Mouse (Mus musculus) neural tube, embryonic 13.5 days (tissue): ENCODE results near the gene Dgke. TPM values are rescaled to one million over a fixed set of nuclear protein-coding genes. Genes with fewer than 3 reads are reported as not detected.
A peak's percentile ranks its signal among the peaks of the same experiment; 100 is the strongest.

Source experiments
- ATAC-seq: fragments of 200-750 bp; cut with Nextera tagmentation; 2 replicates; pipeline ENCODE4 v1.8.0; 2017; ENCODE audit warnings: low read depth, mild to moderate bottlenecking, moderate TSS enrichment, moderate library complexity
- H3K27ac ChIP-seq: fragments of 300-500 bp; sonication (generic); replicated peaks from 2 replicates; pipeline ENCODE4 v1.5.1; 2015; ENCODE audit warnings: moderate library complexity, mild to moderate bottlenecking, inconsistent platforms
- H3K27me3 ChIP-seq: fragments of 300-500 bp; sonication (generic); 2 replicates; pipeline ENCODE4 v1.6.1; 2015; ENCODE audit warnings: mild to moderate bottlenecking, inconsistent platforms
- H3K36me3 ChIP-seq: fragments of 300-500 bp; sonication (generic); 2 replicates; pipeline ENCODE4 v1.6.1; 2015; ENCODE audit warnings: mild to moderate bottlenecking, inconsistent platforms
- H3K4me1 ChIP-seq: fragments of 300-500 bp; sonication (generic); replicated peaks from 2 replicates; pipeline ENCODE4 v1.6.1; 2015; ENCODE audit warnings: inconsistent platforms
- H3K4me2 ChIP-seq: fragments of 300-500 bp; sonication (generic); 2 replicates; pipeline ENCODE4 v1.6.1; 2015; ENCODE audit warnings: inconsistent platforms, mild to moderate bottlenecking, moderate library complexity
- H3K4me3 ChIP-seq: fragments of 300-500 bp; sonication (generic); 2 replicates; pipeline ENCODE4 v1.5.1; 2015; ENCODE audit warnings: mild to moderate bottlenecking, inconsistent platforms
- H3K9ac ChIP-seq: fragments of 300-500 bp; sonication (generic); 2 replicates; pipeline ENCODE4 v1.6.1; 2015; ENCODE audit warnings: moderate library complexity, mild to moderate bottlenecking, inconsistent platforms
- H3K9me3 ChIP-seq: fragments of 300-500 bp; sonication (generic); 2 replicates; pipeline ENCODE4 v1.6.1; 2016; ENCODE audit warnings: inconsistent platforms
- WGBS: fragments of 180-500 bp; shearing (Covaris S2); methylation state at CpG from one replicate; pipeline ENCODE4 v1.1.7; 2015; 5-methylcytosine and 5-hydroxymethylcytosine counted together
- polyA plus RNA-seq: library from polyadenylated mRNA; unstranded; fragments of >200 nt; fragmentation: Nextera tagmentation; extraction: Ambion mirVana; gene quantifications from 2 replicates; pipeline ENCODE4 v1.2.1, GENCODE M21; 2015

The Dgke gene
- polyA plus RNA-seq, 1 experiment from 2014 or later, result 13.5 TPM

- Histone ChIP-seq H3K9me3 (no peaks in the 10 kb centered on the region), H3K36me3 (no peaks in the 10 kb centered on the region), H3K4me3 (no peak overlapping the region), H3K27me3 (no peaks in the 10 kb centered on the region), H3K4me2 (no peak overlapping the region), H3K9ac (no peak overlapping the region), H3K27ac (no peak overlapping the region), H3K4me1 (no peaks in the 10 kb centered on the region)
- no peak for ATAC-seq
- 83% methylated on average over 5 of the region's 5 CpGs for WGBS
Observed at GRCm38 (mm10) chr11:89071522-89071921, 4.9 kb upstream of the Dgke start.

GRCm38 (mm10) chr11:89069303-89069702, 2.7 kb upstream of the Dgke start:
- Histone ChIP-seq H3K27ac (no peak overlapping the region), H3K9ac (no peak overlapping the region), H3K4me1 (no peaks in the 10 kb centered on the region), H3K4me2 (no peak overlapping the region), H3K9me3 (no peaks in the 10 kb centered on the region), H3K27me3 (no peaks in the 10 kb centered on the region), H3K36me3 (no peaks in the 10 kb centered on the region), H3K4me3 (no peak overlapping the region)
- whole genome bisulfite sequencing, result 26% methylated on average over 6 of the region's 6 CpGs
- no peak for ATAC-seq

GRCm38 (mm10) chr11:89068649-89069048, 2.0 kb upstream of the Dgke start:
- H3K4me1 ChIP-seq, result no peaks in the 10 kb centered on the region
- ATAC-seq, result no peak
- no peaks in the 10 kb centered on the region for H3K27me3 ChIP-seq
- H3K4me2 ChIP-seq, result no peak overlapping the region
- WGBS, result 93% methylated on average over 14 of the region's 14 CpGs
- no peak overlapping the region for H3K27ac ChIP-seq
- H3K36me3 ChIP-seq, result no peaks in the 10 kb centered on the region
- H3K4me3 ChIP-seq, result no peak overlapping the region
- H3K9me3 ChIP-seq, result no peaks in the 10 kb centered on the region
- H3K9ac ChIP-seq, result no peak overlapping the region

GRCm38 (mm10) chr11:89067871-89068490, 1.3 kb upstream of the Dgke start:
- Histone ChIP-seq H3K4me1 (no peaks in the 10 kb centered on the region), H3K9me3 (no peaks in the 10 kb centered on the region), H3K4me2 (no peak overlapping the region), H3K27ac (no peak overlapping the region), H3K9ac (no peak overlapping the region), H3K4me3 (no peak overlapping the region), H3K27me3 (no peaks in the 10 kb centered on the region), H3K36me3 (no peaks in the 10 kb centered on the region)
- no peak for ATAC-seq
- 63% methylated on average over 11 of the region's 11 CpGs for WGBS

GRCm38 (mm10) chr11:89067301-89067822, 712 bp upstream of the Dgke start:
- Histone ChIP-seq H3K4me3 (no peak overlapping the region), H3K9me3 (no peaks in the 10 kb centered on the region), H3K27ac (no peak overlapping the region), H3K4me1 (no peaks in the 10 kb centered on the region), H3K9ac (no peak overlapping the region), H3K4me2 (no peak overlapping the region), H3K36me3 (no peaks in the 10 kb centered on the region), H3K27me3 (no peaks in the 10 kb centered on the region)
- ATAC-seq, result no peak
- 71% methylated on average over 6 of the region's 6 CpGs for WGBS

DNA sequence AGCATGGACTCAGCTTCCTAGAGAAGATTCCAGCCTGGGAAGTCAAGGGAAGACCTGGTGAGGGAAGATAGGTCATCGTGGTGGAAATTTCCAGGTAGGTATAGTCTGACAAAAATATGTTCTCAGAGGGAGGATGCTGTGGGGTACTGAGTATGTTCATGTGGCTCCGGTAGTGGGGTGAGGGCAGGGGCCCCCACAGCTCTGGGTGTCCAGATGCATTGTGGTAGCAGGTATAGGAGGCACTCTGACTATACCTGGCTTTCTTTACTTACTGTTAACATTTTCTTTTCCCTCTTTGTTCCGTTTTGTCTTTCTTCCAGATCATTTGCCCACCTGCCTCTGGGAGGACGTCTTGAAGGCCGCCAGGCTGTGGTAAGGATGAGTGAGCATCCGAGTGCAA, 524 bp downstream of the Dgke start:
- 78% methylated on average over 6 of the region's 6 CpGs for WGBS
- Histone ChIP-seq H3K27ac (no peak overlapping the region), H3K4me2 (no peak overlapping the region), H3K9ac (no peak overlapping the region), H3K4me3 (no peak overlapping the region), H3K27me3 (no peaks in the 10 kb centered on the region), H3K4me1 (no peaks in the 10 kb centered on the region), H3K36me3 (no peaks in the 10 kb centered on the region), H3K9me3 (no peaks in the 10 kb centered on the region)
- no peak for ATAC-seq

GRCm38 (mm10) chr11:89065297-89065696, 1.4 kb downstream of the Dgke start:
- H3K4me3 ChIP-seq, result no peak overlapping the region
- WGBS, result 95% methylated on average over 3 of the region's 3 CpGs
- no peaks in the 10 kb centered on the region for H3K4me1 ChIP-seq
- ATAC-seq, result no peak
- H3K4me2 ChIP-seq, result no peak overlapping the region
- no peak overlapping the region for H3K27ac ChIP-seq
- no peak overlapping the region for H3K9ac ChIP-seq
- H3K9me3 ChIP-seq, result no peaks in the 10 kb centered on the region
- H3K36me3 ChIP-seq, result no peaks in the 10 kb centered on the region
- no peaks in the 10 kb centered on the region for H3K27me3 ChIP-seq

GRCm38 (mm10) chr11:89064312-89064711, 2.3 kb downstream of the Dgke start:
- 93% methylated on average over 6 of the region's 6 CpGs for WGBS
- ATAC-seq, result no peak
- no peak overlapping the region for H3K27ac ChIP-seq
- H3K36me3 ChIP-seq, result no peaks in the 10 kb centered on the region
- H3K4me1 ChIP-seq, result peaks cover 7% of the 10 kb centered on the region
- H3K9me3 ChIP-seq, result no peaks in the 10 kb centered on the region
- no peak overlapping the region for H3K9ac ChIP-seq
- H3K4me2 ChIP-seq, result no peak overlapping the region
- H3K4me3 ChIP-seq, result no peak overlapping the region
- no peaks in the 10 kb centered on the region for H3K27me3 ChIP-seq

GRCm38 (mm10) chr11:89061362-89061761, 5.3 kb downstream of the Dgke start:
- WGBS, result 80% methylated on average over 7 of the region's 7 CpGs
- no peak overlapping the region for H3K4me2 ChIP-seq

GRCm38 (mm10) chr11:89060423-89061089, 6.1 kb downstream of the Dgke start:
- no peaks in the 10 kb centered on the region for H3K27me3 ChIP-seq
- no peaks in the 10 kb centered on the region for H3K9me3 ChIP-seq
- WGBS, result under 1% methylated on average over 62 of the region's 63 CpGs
- H3K4me3 ChIP-seq, result peak overlapping the region; percentile 91
- peak; percentile 95 for ATAC-seq
- H3K36me3 ChIP-seq, result peaks cover 5% of the 10 kb centered on the region; the same call in 1 of the 2 replicates
- peak overlapping the region; percentile 91 for H3K9ac ChIP-seq
- peak overlapping the region; percentile 79 for H3K27ac ChIP-seq
- H3K4me1 ChIP-seq, result peaks cover 40% of the 10 kb centered on the region
- H3K4me2 ChIP-seq, result peak overlapping the region; percentile 82

More at GRCm38 (mm10) chr11:89061362-89061761, 5.3 kb downstream of the Dgke start:
- no peaks in the 10 kb centered on the region for H3K9me3 ChIP-seq
- no peak overlapping the region for H3K9ac ChIP-seq
- H3K4me3 ChIP-seq, result no peak overlapping the region
- ATAC-seq, result no peak
- H3K4me1 ChIP-seq, result peaks cover 33% of the 10 kb centered on the region
- H3K27me3 ChIP-seq, result no peaks in the 10 kb centered on the region
- no peak overlapping the region for H3K27ac ChIP-seq
- H3K36me3 ChIP-seq, result no peaks in the 10 kb centered on the region

- peak; percentile 85 for ATAC-seq
- Histone ChIP-seq H3K4me1 (peaks cover 40% of the 10 kb centered on the region), H3K27me3 (no peaks in the 10 kb centered on the region), H3K9me3 (no peaks in the 10 kb centered on the region), H3K4me3 (peak overlapping the region; percentile 91), H3K36me3 (peaks cover 6% of the 10 kb centered on the region; the same call in 1 of the 2 replicates), H3K27ac (peak overlapping the region; percentile 79), H3K4me2 (peak overlapping the region; percentile 82), H3K9ac (peak overlapping the region; percentile 91)
- WGBS, result 0% methylated on average over 33 of the region's 33 CpGs
Observed at GRCm38 (mm10) chr11:89059919-89060422, 6.7 kb downstream of the Dgke start.

- H3K27ac ChIP-seq, result no peak overlapping the region
- no peaks in the 10 kb centered on the region for H3K9me3 ChIP-seq
- H3K9ac ChIP-seq, result peak overlapping the region; percentile 91
- no peak for ATAC-seq
- H3K27me3 ChIP-seq, result no peaks in the 10 kb centered on the region
- H3K4me2 ChIP-seq, result peak overlapping the region; percentile 82
- H3K4me3 ChIP-seq, result peak overlapping the region; percentile 91
- WGBS, result 75% methylated on average over 11 of the region's 11 CpGs
- H3K36me3 ChIP-seq, result peaks cover 19% of the 10 kb centered on the region
- H3K4me1 ChIP-seq, result peaks cover 40% of the 10 kb centered on the region
Observed at GRCm38 (mm10) chr11:89058515-89059270, 8.0 kb downstream of the Dgke start.
